Mouse (Mus musculus) embryonic facial prominence, embryonic 11.5 days (tissue): ENCODE results near the gene Msgn1. TPM values are rescaled to one million over a fixed set of nuclear protein-coding genes. Genes with fewer than 3 reads are reported as not detected.
A peak's percentile ranks its signal among the peaks of the same experiment; 100 is the strongest.

Experiments
- ATAC-seq: fragments of 200-750 bp; cut with Nextera tagmentation; replicated peaks from 2 replicates; pipeline ENCODE4 v1.8.0; 2017; ENCODE audit warnings: low read depth; ENCODE audit not compliant: insufficient number of reproducible peaks, low FRiP score, low TSS enrichment
- DNase-seq: peaks from one replicate; pipeline ENCODE4 v3.0.0-alpha.2; 2015; ENCODE audit warnings: low spot score
- H3K27ac ChIP-seq: fragments of 300-500 bp; sonication (generic); replicated peaks from 2 replicates; pipeline ENCODE4 v1.5.1; 2014; ENCODE audit warnings: mild to moderate bottlenecking, low read depth, low read length, control low read depth
- H3K27me3 ChIP-seq: fragments of 300-500 bp; sonication (generic); 2 replicates; pipeline ENCODE4 v1.6.1; 2014; ENCODE audit warnings: mild to moderate bottlenecking, low read length, moderate library complexity, mixed read lengths; ENCODE audit not compliant: control insufficient read depth, insufficient read depth
- H3K36me3 ChIP-seq: fragments of 300-500 bp; sonication (generic); replicated peaks from 2 replicates; pipeline ENCODE4 v1.6.1; 2014; ENCODE audit warnings: low read depth, mild to moderate bottlenecking, low read length, moderate library complexity, mixed read lengths; ENCODE audit not compliant: control insufficient read depth, insufficient read depth
- H3K4me1 ChIP-seq: fragments of 300-500 bp; sonication (generic); 2 replicates; pipeline ENCODE4 v1.6.1; 2014; ENCODE audit warnings: low read length, mixed read lengths; ENCODE audit not compliant: control insufficient read depth, insufficient read depth
- H3K4me2 ChIP-seq: fragments of 300-500 bp; sonication (generic); 2 replicates; pipeline ENCODE4 v1.6.1; 2014; ENCODE audit warnings: low read depth, mild to moderate bottlenecking, control low read depth, low read length, moderate library complexity
- H3K4me3 ChIP-seq: fragments of 300-500 bp; sonication (generic); 2 replicates; pipeline ENCODE4 v1.5.1; 2014; ENCODE audit warnings: low read depth, low read length, control low read depth
- H3K9ac ChIP-seq: fragments of 300-500 bp; sonication (generic); replicated peaks from 2 replicates; pipeline ENCODE4 v1.6.1; 2014; ENCODE audit warnings: mild to moderate bottlenecking, control low read depth, low read length
- H3K9me3 ChIP-seq: fragments of 300-500 bp; sonication (generic); replicated peaks from 2 replicates; pipeline ENCODE4 v1.6.1; 2016; ENCODE audit warnings: mild to moderate bottlenecking, low read length, inconsistent platforms, mixed read lengths; ENCODE audit not compliant: control insufficient read depth
- WGBS: fragments of 180-500 bp; shearing (Covaris S2); extraction: QIAGEN DNeasy Blood & Tissue Kit; methylation state at CpG from one replicate; pipeline ENCODE4 v1.1.7; 2014; 5-methylcytosine and 5-hydroxymethylcytosine counted together
- polyA plus RNA-seq: library from polyadenylated mRNA; unstranded; fragments of >200 nt; fragmentation: Nextera tagmentation; extraction: Ambion mirVana; gene quantifications from 2 replicates; pipeline ENCODE4 v1.2.1, GENCODE M21; 2014

Gene Msgn1
- polyA plus RNA-seq, 1 experiment from 2014 or later = not detected

DNA sequence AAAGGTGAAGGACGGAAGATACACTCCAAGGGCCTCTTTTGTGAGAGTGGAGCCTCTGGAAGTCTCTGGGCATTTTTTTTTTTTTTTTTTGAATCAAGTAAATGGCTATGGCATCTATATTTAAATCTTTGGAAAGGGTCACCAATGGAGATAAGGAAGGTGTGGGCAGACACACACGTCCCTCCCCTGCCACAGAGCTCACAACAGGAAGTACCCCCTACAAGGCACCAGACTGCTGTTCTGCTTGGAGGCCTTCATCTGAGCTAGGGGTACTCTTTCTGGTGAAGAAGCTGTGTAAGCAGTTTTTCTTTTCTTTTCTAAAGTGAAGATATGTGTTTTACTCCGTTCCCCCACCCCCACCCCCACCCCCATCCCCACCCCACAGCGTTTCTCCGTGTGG lies 11.9 kb downstream of the Msgn1 start:
- H3K9ac ChIP-seq = no peak overlapping the region
- H3K4me3 ChIP-seq = no peak overlapping the region
- H3K9me3 ChIP-seq = no peaks in the 10 kb centered on the region
- WGBS = 44% methylated on average over 5 of the region's 5 CpGs
- DNase-seq = no peak
- no peak overlapping the region for H3K4me2 ChIP-seq
- no peaks in the 10 kb centered on the region for H3K4me1 ChIP-seq
- no peaks in the 10 kb centered on the region for H3K36me3 ChIP-seq
- no peak overlapping the region for H3K27ac ChIP-seq
- no peaks in the 10 kb centered on the region for H3K27me3 ChIP-seq
- ATAC-seq = no peak

DNA sequence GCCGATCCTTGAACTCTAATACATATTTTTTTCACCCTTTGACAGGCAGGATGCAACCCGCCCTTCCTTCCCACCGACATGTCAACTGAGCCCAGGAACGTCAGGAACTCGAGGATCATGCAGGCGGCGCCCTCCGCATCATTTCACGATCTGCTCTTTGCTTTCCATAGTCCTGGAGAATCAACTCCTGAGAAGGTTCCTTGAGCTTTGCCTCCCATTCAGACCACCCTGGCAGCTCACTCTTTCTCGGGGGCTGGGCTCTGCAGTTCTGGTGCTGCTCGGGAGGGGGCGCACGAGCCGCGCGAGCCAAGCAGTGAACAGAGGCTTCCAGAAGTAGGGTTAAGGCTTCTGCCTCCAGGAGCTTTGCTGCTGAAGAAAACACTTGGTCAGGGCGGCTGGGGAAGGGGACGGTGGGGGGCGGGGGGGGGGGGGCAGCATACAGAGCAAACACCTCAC lies 12.6 kb downstream of the Msgn1 start:
- Histone ChIP-seq H3K4me1 (no peaks in the 10 kb centered on the region), H3K4me3 (no peak overlapping the region), H3K27me3 (no peaks in the 10 kb centered on the region), H3K9ac (no peak overlapping the region), H3K36me3 (no peaks in the 10 kb centered on the region), H3K27ac (no peak overlapping the region), H3K4me2 (no peak overlapping the region; the same call in 1 of the 2 replicates), H3K9me3 (no peaks in the 10 kb centered on the region)
- WGBS = 7% methylated on average over 19 of the region's 19 CpGs
- DNase-seq (peak; percentile 77), ATAC-seq (peak; percentile 70)

DNA sequence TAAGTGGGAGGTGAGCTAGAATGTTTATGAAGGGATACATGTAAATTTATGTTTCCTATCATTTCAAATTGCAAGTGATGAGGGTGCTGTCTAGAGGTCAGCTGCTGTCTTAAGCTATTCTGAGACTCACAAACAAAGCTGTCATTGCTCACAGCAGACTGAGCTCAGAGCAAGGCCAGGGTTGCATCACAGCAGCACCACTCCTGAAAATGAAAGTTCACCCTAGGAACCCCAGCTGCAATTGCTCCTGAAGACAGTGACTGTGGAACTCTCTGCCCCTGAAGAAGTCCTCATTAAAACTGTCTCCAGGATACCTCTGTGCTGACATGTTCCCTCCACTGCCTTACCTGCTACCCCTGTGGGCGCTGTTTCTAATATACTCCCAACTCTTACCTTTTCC lies 13.7 kb downstream of the Msgn1 start:
- no peak for ATAC-seq
- WGBS = 88% methylated on average over 1 of the region's 1 CpGs
- H3K27me3 ChIP-seq = no peaks in the 10 kb centered on the region
- H3K4me1 ChIP-seq = no peaks in the 10 kb centered on the region
- DNase-seq = no peak
- H3K27ac ChIP-seq = no peak overlapping the region
- no peaks in the 10 kb centered on the region for H3K9me3 ChIP-seq
- H3K4me2 ChIP-seq = no peak overlapping the region
- H3K36me3 ChIP-seq = no peaks in the 10 kb centered on the region
- no peak overlapping the region for H3K9ac ChIP-seq
- no peak overlapping the region for H3K4me3 ChIP-seq

DNA sequence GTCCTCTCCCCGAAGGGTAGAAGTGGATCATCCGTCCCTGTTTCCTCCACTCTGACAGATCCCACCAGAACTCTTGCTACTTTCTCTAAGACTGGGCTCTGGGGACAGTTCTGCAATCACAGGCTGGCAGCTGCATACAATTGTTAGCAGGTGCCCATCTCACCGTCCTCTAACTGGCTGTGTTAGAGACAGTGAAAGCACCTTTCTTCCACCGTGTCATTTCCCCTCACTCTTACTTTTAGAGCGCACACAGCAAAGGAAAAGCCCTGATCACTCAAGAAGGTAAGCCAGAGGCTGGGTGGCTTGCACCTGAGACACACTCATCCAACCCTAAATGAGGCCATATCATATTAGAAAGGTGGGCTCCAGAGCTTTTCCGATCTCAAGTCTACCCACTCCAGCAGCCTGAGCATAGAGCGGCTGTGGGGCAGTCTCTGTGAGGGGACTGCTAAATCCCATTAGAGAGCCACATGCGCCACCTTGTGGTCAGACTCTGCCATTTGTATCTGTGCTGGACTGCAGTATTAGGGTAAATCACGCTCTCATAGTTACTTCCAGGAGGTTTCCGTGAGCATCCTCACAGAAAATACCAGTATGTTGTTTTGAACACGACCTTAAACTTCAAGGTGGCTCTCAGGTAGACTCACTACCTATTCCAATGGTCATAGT lies 30.2 kb downstream of the Msgn1 start:
- H3K27ac ChIP-seq = no peak overlapping the region

DNA sequence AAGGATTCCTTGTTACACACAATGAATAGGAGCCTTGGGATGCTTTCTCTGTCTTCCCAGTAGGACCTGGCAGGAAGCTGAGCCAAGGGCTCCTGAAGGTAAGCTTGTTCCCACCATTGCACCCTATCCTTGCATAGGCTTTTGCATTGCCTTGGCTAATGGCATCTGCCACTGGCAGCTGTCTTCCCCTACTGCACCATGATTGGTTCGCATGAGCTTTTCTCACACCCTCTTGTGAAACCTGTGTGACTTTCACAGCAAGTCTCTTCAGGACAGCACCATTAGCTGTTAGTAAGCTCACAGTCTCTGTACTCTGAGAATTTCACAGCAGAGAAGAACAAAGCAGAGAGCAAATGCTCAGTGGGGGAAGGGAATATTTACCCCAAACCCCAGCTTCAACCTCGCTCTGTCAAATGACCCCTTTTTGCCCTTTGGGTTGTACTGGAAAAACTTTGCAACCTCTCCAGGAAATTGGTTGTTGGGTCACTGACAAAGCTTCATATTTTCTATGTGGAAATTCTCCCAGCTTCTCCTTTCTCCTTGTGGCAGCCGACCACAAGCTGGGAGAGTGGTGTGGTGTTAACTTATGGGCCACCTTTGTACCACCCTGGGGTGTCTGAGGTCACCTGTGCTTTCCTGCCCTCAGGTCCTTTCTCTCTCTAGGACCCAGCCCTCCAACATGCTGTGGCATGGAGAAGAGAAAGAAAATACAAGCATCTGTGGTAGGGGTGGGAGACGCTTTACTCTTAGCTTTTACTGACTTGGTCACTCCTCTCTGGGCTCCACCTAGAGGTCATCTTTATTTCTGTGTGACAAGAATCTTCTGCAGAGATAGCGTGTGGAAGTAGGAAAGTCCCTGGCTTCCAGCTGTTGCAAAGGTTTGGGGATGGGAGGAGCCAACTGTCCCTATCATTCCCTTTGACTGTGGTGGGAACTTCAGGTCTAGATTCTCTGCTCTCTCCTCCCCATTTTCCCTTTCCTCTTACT lies 31.1 kb downstream of the Msgn1 start:
- H3K4me1 ChIP-seq = no peaks in the 10 kb centered on the region
- no peak overlapping the region for H3K9ac ChIP-seq
- no peaks in the 10 kb centered on the region for H3K27me3 ChIP-seq
- H3K36me3 ChIP-seq = no peaks in the 10 kb centered on the region
- H3K4me2 ChIP-seq = no peak overlapping the region
- no peak overlapping the region for H3K4me3 ChIP-seq
- H3K9me3 ChIP-seq = no peaks in the 10 kb centered on the region
- no peak overlapping the region for H3K27ac ChIP-seq
- ATAC-seq (no peak), DNase-seq (peak; percentile 10)
- WGBS = 43% methylated on average over 5 of the region's 5 CpGs

More for the DNA sequence above, 30.2 kb downstream of the Msgn1 start:
- WGBS = 28% methylated on average over 11 of the region's 11 CpGs
- H3K9ac ChIP-seq = peak overlapping the region; percentile 9; the same call in 1 of the 2 replicates
- peak; percentile 97 for ATAC-seq
- no peaks in the 10 kb centered on the region for H3K9me3 ChIP-seq
- peak; percentile 96 for DNase-seq
- no peaks in the 10 kb centered on the region for H3K4me1 ChIP-seq
- no peak overlapping the region for H3K4me3 ChIP-seq
- H3K36me3 ChIP-seq = no peaks in the 10 kb centered on the region
- no peaks in the 10 kb centered on the region for H3K27me3 ChIP-seq
- peak overlapping the region; percentile 10 for H3K4me2 ChIP-seq

DNA sequence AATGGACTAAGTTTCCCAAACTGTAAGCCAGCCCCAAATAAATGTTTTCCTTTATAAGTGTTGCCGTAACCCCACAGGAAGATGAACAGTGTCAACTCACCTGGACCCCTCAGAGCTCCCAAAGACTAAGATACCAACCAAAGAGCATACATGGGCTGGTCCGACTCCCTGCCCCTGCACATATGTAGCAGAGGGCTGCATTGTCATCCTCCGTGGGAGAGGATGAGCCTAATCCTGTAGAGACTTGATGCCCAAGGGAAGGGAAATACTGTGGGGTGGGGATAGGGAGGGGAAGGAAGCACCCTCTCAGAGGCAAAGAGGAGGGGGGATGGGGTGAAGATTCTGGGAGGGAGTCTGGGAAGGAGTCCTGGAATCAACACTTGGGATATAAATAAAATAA lies 50.1 kb downstream of the Msgn1 start:
- Histone ChIP-seq H3K4me2 (no peak overlapping the region), H3K36me3 (no peaks in the 10 kb centered on the region), H3K27me3 (no peaks in the 10 kb centered on the region), H3K4me3 (no peak overlapping the region), H3K9ac (no peak overlapping the region), H3K27ac (no peak overlapping the region), H3K4me1 (no peaks in the 10 kb centered on the region), H3K9me3 (no peaks in the 10 kb centered on the region)
- DNase-seq (no peak), ATAC-seq (no peak)
- 83% methylated on average over 3 of the region's 3 CpGs for WGBS
